Mouse (Mus musculus) heart, adult 18-20 months (tissue): ENCODE data around the gene Nkx2-1. TPM values are rescaled to one million over a fixed set of nuclear protein-coding genes. Genes with fewer than 3 reads are reported as not detected.

Experiments
- DNase-seq, 2 experiments: peaks; one replicate each; pipeline ENCODE4 v3.0.0; 2021 to 2022; ENCODE audit warnings: mixed read lengths in 1 of 2
- total RNA-seq, 2 experiments: library from RNA; stranded (reverse); gene quantifications; 2 replicates each; pipeline ENCODE4 v1.2.3; 2021

Nkx2-1 gene
- total RNA-seq, 2 experiments from 2014 or later: 0.26 TPM; not detected in 1

DNA sequence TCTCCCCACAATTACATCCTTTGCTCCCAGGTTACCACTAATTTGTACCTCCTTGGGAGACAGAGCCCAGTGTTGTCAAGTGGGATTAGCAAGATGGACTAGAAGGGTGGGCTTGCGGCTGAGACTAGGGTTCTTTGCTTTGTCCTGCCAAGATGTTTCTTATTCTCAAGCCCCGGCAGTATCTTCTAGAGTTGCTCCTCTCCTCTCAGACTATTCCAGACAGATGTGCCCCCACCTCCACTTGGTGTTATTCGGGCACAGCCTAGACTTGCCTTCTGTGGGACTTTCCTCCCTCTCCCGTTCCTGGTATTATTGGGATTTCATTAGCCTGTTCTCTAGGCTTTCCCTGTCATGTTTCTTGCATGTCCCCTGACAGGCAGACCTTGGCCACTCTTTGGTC is 14.5 kb downstream of the Nkx2-1 start:
- DNase-seq: no peak

DNA sequence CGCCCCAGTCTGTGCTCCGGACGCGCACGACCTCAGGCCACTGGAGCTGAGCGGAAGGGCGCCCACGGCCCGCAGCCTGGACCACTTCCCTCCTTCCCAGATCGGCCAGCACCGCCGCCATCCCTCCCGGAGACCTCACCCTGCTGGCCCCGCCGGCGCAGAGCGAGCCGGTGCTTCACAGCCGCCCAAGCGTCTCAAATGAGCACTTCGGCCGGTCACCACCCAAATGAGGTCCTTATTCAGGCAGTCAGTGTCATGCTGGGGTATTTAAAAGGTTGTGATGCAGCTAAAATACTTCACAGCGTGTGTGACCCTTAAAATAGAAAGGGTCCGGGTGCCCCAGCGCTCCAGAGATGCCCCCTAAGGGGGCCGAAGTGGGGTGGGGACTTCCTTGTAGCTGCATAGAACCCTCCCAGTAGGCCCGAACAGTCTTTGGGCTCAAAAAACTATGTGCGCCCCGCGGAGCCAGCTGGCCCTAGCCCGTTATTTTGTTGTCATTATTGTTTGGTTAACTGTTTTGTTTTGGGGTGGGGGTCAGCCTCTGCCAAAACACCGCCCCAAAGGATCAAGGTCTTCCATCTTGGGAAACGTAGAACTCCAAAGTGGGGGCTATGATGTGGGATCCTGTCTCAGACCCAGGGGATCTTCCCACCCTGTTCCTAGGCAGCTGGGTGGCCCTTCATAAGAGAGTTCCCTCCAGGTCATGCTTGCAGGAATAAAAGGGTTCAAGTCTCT is 15.4 kb downstream of the Nkx2-1 start:
- DNase-seq: no peak

DNA sequence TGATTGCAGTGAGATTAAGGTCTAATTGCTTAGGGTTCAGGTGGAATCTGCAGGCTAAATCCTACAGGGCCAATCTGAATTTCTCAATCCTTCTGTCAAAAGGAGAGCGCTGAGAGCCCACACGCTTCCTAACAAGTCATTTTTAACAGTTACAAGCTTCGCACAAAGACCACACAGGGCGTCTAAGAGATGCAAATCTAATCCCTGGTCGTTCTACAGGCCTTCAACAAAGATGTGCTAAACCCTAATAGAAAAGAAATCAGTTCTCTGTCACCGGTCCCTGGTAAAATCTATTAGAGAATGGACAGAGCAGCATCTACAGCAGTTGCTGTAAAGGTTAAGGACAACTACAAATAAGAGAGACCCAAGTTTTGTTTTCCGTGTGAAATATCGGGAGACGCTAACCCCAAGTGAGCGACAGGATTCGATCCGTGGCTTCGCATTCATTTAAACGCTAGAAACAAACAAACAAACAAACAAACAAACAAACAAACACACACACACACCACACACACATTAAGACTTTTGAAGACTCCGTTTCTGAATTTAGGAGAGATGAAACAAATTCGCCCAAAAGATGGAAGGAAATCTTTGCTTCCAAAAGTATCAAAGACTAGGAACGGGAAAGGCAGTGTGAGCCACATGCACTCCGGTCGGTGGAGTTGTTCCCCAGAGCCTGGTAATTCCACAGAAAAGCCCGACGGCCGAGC is 16.2 kb downstream of the Nkx2-1 start:
- no peak for DNase-seq

DNA sequence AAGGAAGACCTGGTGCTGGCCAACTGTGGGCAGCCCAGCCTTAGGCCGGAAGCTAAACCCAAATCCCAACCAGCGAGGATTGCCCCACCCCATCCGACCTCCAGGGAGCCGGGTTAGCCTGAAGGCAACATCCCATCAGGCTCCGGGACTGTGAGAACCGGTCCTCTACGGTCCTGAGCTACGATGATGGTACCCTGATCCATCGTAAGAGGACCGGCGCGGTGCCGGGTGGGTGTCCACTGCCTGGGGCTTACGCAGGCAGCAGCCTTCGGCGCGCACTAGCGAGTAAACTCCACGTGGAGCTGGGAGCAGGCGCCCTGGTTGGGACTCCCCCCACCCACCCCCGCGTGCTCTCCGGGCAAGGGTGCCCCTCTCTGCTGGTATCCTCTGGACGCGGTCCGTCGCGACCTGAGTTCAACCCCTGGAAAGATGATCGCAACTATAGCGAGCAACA is 16.9 kb downstream of the Nkx2-1 start:
- no peak for DNase-seq

DNA sequence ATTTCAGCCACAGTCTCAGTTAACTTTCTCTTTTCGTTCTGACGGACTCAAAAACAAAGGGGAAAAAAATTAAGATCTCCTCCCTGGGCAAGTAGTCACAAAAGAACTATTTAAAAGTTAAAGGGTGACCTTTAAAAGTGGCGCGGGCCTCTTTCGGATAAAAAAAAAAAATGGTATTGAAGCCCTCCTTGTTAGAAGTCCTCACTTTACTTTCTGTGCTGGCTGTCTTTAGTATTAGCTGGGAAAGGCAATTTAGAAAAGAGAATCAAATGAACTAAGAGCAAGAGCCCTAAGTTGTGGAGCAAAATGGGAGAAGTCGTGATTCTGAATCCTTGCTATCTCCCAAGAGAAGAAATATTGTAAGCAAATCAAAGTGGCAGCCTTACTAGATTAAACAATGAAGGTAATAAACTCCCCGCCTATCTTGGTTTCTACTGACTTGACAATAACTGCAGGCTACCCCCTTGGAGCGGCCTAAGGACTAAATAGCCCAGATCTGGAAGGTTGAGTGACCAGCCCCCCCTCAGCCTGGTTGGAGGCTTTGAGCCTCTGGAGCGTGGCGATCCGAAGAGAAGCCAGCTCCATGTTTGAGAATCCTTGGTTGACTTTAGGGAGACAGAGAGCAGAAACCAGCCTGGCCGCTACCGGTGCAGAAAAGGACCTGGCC is 17.5 kb downstream of the Nkx2-1 start:
- DNase-seq: no peak

DNA sequence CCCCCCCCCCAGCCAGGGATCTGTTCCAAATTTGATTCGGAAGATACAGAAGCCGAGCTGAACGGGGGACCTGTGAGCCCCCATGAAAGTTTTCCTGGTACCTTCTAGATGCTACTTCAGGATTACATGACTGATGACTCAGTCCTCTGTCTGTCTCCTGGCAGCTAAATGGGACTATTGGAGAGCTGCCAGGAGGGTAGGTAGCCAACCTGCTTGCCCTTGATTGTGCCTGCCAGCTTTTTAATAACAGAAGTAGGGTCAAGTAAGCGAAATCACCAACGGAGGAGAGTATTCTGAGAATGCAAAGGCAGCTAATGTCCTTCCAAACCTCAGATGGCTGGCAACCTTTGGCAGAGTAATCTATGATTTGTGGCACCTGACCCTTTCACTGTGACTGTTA is 18.5 kb downstream of the Nkx2-1 start:
- DNase-seq: no peak

DNA sequence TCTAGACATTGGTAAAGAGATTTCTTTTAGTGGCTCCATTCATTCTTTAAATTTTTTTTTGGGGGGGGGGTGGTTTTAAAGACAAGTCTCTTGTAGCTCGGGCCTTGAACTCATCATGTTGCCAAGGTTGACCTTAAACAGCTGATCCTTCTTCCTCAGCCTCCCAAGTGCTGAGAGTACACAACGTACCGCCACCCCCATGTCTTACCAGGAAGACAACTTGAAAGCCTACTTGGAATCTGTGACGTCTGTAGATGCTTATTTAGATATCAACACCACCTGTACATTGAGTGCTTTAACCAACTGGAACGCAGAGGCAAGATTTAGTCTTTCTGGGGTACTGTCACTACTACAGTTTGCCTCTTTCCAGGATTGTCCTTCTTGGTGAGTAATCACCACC is 21.9 kb downstream of the Nkx2-1 start:
- DNase-seq: no peak

DNA sequence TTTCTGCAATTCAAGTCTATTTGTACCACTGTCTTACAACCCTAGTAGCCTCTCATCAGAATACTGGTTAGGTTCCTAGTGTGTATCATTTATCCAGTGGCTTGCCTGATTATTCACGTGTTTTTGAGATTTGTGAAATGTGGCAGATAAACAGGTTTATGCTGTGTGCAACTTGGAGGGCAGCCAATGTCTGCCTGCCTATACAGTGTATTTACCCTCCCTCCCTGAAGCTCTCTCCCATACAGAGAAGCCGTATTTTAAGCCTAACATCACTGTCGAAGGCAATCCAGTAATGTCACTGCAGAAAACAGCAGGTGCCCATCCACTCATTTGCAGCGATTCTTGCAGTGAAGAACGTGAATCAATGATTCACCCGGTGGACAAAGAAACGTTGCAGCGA is 28.3 kb downstream of the Nkx2-1 start:
- DNase-seq: no peak

DNA sequence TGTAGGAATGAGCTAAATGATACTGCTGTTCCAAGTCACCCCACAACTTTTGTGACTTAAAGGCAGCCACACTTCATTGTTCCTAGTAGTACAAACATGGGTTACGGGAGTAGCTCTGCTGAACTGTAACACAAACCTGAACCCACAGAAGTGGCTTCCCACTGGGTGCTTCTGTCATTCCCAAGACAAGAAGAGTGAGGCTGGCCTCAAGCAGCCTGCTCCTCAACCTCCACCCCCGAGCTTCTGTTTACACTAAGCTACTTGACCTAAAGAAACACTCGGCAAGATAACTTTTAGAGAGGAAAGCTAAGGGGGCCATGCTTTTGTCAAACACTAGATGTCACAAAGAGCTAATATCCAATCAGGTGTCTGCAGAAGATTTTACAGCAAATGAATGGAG is 49.7 kb downstream of the Nkx2-1 start:
- DNase-seq: no peak

DNA sequence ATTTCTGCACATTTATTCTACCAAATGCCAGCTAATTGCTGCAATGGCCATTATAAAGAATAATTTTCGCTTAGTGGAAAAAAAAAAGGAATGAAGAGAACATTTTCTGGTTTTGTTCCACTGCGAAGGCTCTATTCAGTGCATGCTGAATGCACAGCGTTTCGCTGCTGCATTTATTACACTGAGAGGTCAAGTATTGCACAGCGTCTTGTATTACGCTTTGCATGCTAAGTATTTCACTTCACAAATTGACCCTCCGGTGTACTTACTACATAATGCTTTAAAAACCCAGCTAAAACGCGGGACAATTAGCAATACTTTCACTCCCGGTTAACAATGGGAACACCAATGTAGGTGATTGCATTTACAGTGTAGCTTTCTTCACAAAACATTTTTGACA is 54.1 kb downstream of the Nkx2-1 start:
- DNase-seq: no peak

Other genes with a start within 250 kb of the Nkx2-1 start
- 1 to 10 TPM; 5.6 to 5.7 TPM for gene Mbip, start 191.0 kb downstream of the Nkx2-1 start, total RNA-seq
- not detected for gene Nkx2-9, start 76.4 kb upstream of the Nkx2-1 start, total RNA-seq
- gene Pax9, start 154.9 kb upstream of the Nkx2-1 start, total RNA-seq: under 1 TPM; 0.07 to 0.64 TPM